Mouse (Mus musculus) liver, embryonic 15.5 days (tissue): ENCODE data around the gene Igf2bp1. TPM values are rescaled to one million over a fixed set of nuclear protein-coding genes. Genes with fewer than 3 reads are reported as not detected.

Experiments
- ATAC-seq: fragments of 200-750 bp; cut with Nextera tagmentation; 2 replicates; pipeline ENCODE4 v1.8.0; 2017; ENCODE audit warnings: moderate number of reproducible peaks, mild to moderate bottlenecking, moderate library complexity; ENCODE audit not compliant: insufficient read depth
- H3K27ac ChIP-seq: fragments of 300-500 bp; sonication (generic); replicated peaks from 2 replicates; pipeline ENCODE4 v1.5.1; 2015; ENCODE audit warnings: mild to moderate bottlenecking, inconsistent platforms
- H3K27me3 ChIP-seq: fragments of 300-500 bp; sonication (generic); 2 replicates; pipeline ENCODE4 v1.6.1; 2015; ENCODE audit warnings: mild to moderate bottlenecking, inconsistent platforms
- H3K36me3 ChIP-seq: fragments of 300-500 bp; sonication (generic); replicated peaks from 2 replicates; pipeline ENCODE4 v1.6.1; 2015; ENCODE audit warnings: moderate library complexity, mild to moderate bottlenecking, inconsistent platforms
- H3K4me1 ChIP-seq: fragments of 300-500 bp; sonication (generic); replicated peaks from 2 replicates; pipeline ENCODE4 v1.6.1; 2015; ENCODE audit warnings: inconsistent platforms
- H3K4me2 ChIP-seq: fragments of 300-500 bp; sonication (generic); 2 replicates; pipeline ENCODE4 v1.6.1; 2015; ENCODE audit warnings: moderate library complexity, mild to moderate bottlenecking, inconsistent platforms
- H3K4me3 ChIP-seq: fragments of 300-500 bp; sonication (generic); replicated peaks from 2 replicates; pipeline ENCODE4 v1.5.1; 2015; ENCODE audit warnings: mild to moderate bottlenecking, inconsistent platforms
- H3K9ac ChIP-seq: fragments of 300-500 bp; sonication (generic); 2 replicates; pipeline ENCODE4 v1.6.1; 2015; ENCODE audit warnings: moderate library complexity, mild to moderate bottlenecking, inconsistent platforms
- H3K9me3 ChIP-seq: fragments of 300-500 bp; sonication (generic); replicated peaks from 2 replicates; pipeline ENCODE4 v1.6.1; 2016; ENCODE audit warnings: inconsistent platforms
- WGBS: fragments of 180-500 bp; shearing (Covaris S2); methylation state at CpG from one replicate; pipeline ENCODE4 v1.1.7; 2015; ENCODE audit warnings: mixed read lengths; ENCODE audit not compliant: insufficient replicate concordance; 5-methylcytosine and 5-hydroxymethylcytosine counted together
- polyA plus RNA-seq: library from polyadenylated mRNA; unstranded; fragments of >200 nt; fragmentation: Nextera tagmentation; extraction: Ambion mirVana; gene quantifications from 2 replicates; pipeline ENCODE4 v1.2.1, GENCODE M21; 2015

Gene Igf2bp1
- polyA plus RNA-seq: 11.9 and 12.9 TPM in 2 replicates

DNA sequence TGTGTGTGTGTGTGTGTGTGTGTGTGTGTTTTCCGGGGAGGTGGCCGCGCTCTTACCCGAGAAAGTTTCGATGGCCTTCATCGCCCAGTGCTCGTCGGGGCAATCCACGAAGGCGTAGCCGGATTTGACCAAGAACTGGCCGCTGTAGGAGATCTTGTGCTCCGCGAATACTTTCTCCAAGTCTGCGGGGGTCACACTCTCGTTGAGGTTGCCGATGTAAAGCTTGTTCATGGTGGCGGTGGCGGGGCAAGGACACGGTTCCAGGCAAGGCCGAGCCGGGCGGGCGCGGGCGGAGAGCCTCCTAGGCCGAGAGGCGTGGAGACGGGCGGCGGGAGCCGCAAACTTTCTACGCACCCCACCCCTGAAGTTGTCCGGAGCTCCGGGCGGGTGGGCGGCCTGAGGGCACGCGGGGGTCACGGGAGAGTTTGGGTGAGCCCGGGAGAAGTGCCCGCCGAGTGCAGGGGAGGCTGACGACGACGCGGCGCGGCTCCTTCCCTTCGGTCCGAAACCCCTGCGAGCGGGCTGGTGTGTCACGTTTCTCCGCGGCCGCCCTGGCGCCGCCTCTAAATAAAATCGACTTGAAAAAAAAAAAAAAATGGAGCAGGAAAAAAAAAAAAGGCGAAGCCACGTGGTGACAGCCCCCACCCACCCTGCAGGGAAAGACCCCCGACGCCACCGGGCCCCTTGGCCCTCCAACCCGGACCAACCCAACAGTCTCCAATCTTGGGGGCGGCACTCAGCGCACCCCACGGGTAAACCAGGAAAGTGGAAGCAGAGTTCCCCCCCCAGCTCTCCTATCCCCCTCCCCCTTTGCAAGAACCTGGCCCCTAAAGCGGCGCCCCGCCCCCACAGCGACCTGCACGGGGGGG is at the start of gene Igf2bp1:
Igf2bp1 (minus strand) TSS at position 538 of the 869 bp plus-strand sequence.
- Histone ChIP-seq H3K27me3 (peaks cover 44% of the 10 kb centered on the region), H3K4me2 (peak within 1 kb of the TSS; percentile 95), H3K4me3 (peak within 1 kb of the TSS; percentile 71), H3K27ac (peak within 1 kb of the TSS; percentile 65), H3K36me3 (no peaks in the 10 kb centered on the region), H3K4me1 (peaks cover 58% of the 10 kb centered on the region), H3K9me3 (no peaks in the 10 kb centered on the region), H3K9ac (peak within 1 kb of the TSS; percentile 64)
- peak; percentile 50 for ATAC-seq
- under 1% methylated on average over 70 of the region's 74 CpGs for WGBS

DNA sequence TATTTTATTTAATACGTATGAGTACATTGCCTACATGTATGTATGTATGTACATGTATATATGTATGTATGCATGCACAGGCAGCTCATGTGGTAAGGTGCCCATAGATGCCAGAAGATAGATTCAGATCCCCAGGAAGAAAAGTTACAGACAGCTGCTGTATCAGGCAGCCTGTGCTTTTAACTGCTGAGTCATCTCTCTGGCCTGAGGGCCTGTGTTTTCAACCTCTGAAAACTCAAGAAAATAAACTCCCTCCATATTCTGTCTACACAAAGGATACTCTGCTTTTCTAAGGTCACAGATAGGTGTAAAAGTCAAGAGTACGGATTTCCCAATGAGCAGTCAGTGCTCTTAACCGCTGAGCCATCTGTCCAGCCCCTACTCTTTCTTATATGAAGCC is 45.1 kb upstream of the Igf2bp1 start:
- WGBS: 90% methylated on average over 3 of the region's 3 CpGs
- no peak overlapping the region for H3K9ac ChIP-seq
- H3K4me2 ChIP-seq: no peak overlapping the region
- H3K27me3 ChIP-seq: no peaks in the 10 kb centered on the region
- H3K4me1 ChIP-seq: peaks cover 9% of the 10 kb centered on the region; the same call in 1 of the 2 replicates
- H3K9me3 ChIP-seq: no peaks in the 10 kb centered on the region
- no peak overlapping the region for H3K4me3 ChIP-seq
- peaks cover 97% of the 10 kb centered on the region for H3K36me3 ChIP-seq
- ATAC-seq: no peak
- H3K27ac ChIP-seq: no peak overlapping the region

DNA sequence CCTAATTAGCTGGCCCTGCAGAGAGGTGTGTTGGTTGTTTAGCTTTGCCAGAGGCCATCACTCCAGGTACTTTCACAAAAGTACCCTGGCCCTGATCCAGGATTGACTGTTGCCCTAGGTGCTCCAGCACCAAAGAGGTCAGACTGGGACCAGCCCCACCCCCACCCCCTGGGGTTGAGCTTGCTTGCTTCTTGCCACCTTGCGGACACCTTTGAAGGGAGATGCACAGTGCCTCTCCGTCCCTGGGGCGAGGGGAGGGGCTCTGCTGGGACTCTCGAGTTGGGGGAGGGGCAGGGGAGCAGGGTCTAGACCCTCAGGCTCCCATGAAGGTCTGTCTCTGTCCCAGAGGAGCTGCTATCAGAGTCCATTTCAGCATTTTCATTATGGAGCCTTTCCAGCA is 44.2 kb upstream of the Igf2bp1 start:
- H3K9me3 ChIP-seq: no peaks in the 10 kb centered on the region
- H3K9ac ChIP-seq: no peak overlapping the region
- H3K27ac ChIP-seq: no peak overlapping the region
- H3K27me3 ChIP-seq: no peaks in the 10 kb centered on the region
- H3K36me3 ChIP-seq: peaks cover 97% of the 10 kb centered on the region
- ATAC-seq: no peak
- H3K4me2 ChIP-seq: no peak overlapping the region
- WGBS: 63% methylated on average over 4 of the region's 4 CpGs
- H3K4me1 ChIP-seq: peaks cover 9% of the 10 kb centered on the region; the same call in 1 of the 2 replicates
- H3K4me3 ChIP-seq: no peak overlapping the region

DNA sequence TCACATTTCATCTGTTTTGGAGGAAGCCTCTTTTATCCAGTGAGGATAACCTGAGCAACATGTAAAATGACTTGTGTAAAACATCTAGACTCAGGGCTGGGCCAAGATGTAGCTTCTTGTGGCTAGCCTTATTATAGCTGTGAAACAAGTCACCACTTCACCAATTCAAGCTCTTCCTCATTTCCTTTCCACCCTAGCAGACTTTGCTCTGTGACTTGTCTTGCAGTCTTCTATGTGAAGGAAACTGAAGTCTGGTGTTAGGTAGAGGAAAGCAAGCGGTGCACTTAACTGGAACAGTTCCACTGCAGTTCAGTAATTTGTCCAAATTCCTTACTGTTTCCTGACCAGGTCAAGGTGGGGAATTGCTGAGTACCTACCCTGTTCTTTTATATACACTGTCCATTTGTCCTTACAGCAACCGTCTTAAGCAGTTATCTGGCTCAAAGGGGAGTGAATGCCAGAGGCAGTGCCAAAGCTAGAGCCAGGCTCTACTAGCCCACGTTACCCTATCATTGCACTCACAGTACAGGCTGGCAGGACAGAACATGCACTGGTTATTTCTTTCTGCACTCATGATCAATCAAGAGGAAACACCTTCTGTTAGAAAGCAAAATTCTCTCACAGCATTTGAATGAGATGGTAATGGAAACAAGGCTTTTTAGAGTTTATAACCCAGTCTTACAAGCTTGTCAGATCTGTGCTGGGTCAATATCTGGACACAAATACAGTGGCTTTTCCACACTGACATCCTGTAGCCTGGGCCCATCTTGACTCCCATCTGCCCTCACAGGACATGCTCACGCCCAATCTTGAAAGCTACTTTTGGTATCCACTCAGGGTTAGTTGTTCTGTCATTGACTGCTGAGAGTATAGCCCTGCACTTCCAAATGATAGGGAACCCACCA is 42.0 kb upstream of the Igf2bp1 start:
- no peak overlapping the region for H3K4me3 ChIP-seq
- H3K4me1 ChIP-seq: peaks cover 9% of the 10 kb centered on the region; the same call in 1 of the 2 replicates
- H3K27ac ChIP-seq: no peak overlapping the region
- no peaks in the 10 kb centered on the region for H3K27me3 ChIP-seq
- H3K9ac ChIP-seq: no peak overlapping the region
- no peak overlapping the region for H3K4me2 ChIP-seq
- WGBS: 76% methylated on average over 4 of the region's 4 CpGs
- H3K9me3 ChIP-seq: no peaks in the 10 kb centered on the region
- no peak for ATAC-seq
- peaks cover 94% of the 10 kb centered on the region for H3K36me3 ChIP-seq

DNA sequence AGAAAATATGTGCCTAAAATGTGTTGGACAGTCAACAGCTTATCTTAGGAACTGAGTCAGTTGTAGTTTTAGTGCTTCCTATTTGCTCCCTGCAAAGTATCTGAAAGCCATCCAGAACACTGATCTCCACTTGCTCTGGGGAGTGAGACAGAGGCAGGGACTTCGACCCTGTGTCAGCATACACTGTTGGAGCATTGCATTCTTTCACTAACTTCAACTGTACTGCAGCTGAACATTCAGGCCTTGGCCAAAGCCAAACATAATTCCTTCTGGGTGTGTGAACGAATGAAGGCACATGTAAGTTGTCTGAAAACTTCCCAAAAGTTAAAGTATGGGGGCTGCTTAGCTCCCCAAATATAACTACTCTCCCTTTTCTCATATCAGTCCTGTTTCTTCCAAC is 41.1 kb upstream of the Igf2bp1 start:
- no peak overlapping the region for H3K9ac ChIP-seq
- peaks cover 92% of the 10 kb centered on the region for H3K36me3 ChIP-seq
- H3K4me3 ChIP-seq: no peak overlapping the region
- 60% methylated on average over 2 of the region's 2 CpGs for WGBS
- H3K9me3 ChIP-seq: no peaks in the 10 kb centered on the region
- no peaks in the 10 kb centered on the region for H3K27me3 ChIP-seq
- no peak overlapping the region for H3K4me2 ChIP-seq
- peak overlapping the region; percentile 33 for H3K27ac ChIP-seq
- ATAC-seq: no peak
- peaks cover 9% of the 10 kb centered on the region; the same call in 1 of the 2 replicates for H3K4me1 ChIP-seq

DNA sequence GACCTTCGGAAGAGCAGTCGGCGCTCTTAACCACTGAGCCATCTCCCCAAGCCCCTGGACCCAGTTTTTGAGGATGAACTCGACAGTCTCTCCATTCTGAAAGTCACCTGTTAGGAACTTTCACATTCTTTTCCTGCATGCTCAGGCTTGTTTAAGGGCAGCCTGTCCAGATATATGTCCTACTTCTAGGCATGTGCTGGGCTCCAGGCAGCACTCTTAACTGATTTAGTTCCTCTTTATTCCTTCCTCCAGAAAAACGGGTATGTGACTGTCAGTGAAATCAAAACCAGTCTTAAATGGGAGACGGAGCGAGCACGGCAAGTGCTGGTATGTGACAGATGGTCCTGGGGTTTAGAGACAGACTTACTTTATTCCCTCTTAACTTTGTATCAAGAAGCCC is 40.3 kb upstream of the Igf2bp1 start:
- H3K4me3 ChIP-seq: no peak overlapping the region
- no peaks in the 10 kb centered on the region for H3K9me3 ChIP-seq
- H3K27me3 ChIP-seq: no peaks in the 10 kb centered on the region
- peaks cover 89% of the 10 kb centered on the region for H3K36me3 ChIP-seq
- H3K27ac ChIP-seq: no peak overlapping the region
- ATAC-seq: no peak
- H3K9ac ChIP-seq: no peak overlapping the region
- WGBS: 74% methylated on average over 8 of the region's 8 CpGs
- H3K4me1 ChIP-seq: peaks cover 9% of the 10 kb centered on the region; the same call in 1 of the 2 replicates
- no peak overlapping the region for H3K4me2 ChIP-seq

DNA sequence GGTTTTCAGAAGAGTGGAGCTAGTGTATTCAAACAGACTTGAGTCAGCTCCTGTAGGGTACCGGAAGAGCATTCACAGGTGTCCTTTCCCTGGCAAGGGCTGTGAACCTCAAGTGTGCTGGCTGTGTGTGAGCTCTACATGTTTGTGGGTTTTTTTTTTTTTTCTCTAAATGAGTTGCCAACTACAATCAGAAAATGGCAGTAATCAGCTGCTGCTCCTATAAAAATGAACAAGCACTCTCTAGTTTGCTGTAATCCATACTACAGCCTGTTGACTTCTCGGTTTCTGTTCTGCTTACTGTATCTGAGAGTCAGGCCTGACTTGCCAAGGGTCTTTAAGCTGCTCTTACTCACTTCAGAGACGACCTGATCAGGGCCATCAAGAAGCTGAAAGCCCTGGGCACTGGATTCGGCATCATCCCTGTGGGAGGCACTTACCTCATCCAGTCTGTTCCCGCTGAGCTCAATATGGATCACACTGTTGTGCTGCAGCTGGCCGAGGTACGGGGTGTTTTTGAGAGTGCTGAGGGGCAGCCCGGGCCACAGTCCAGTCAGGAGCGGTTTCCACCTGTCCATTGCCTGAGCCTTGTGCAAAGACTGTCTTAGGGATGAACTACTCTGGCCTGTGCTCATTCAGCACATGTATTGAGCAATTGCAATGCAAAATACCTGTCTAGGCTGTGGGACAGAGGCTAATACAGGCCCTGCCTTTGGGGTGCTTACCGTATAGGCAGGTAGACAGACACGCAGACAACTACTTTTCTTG is 39.2 kb upstream of the Igf2bp1 start:
- no peaks in the 10 kb centered on the region for H3K27me3 ChIP-seq
- no peak overlapping the region for H3K9ac ChIP-seq
- H3K9me3 ChIP-seq: no peaks in the 10 kb centered on the region
- H3K36me3 ChIP-seq: peaks cover 88% of the 10 kb centered on the region
- H3K27ac ChIP-seq: no peak overlapping the region
- WGBS: 80% methylated on average over 11 of the region's 11 CpGs
- H3K4me2 ChIP-seq: no peak overlapping the region
- no peak overlapping the region for H3K4me3 ChIP-seq
- no peak for ATAC-seq
- H3K4me1 ChIP-seq: peaks cover 9% of the 10 kb centered on the region; the same call in 1 of the 2 replicates

DNA sequence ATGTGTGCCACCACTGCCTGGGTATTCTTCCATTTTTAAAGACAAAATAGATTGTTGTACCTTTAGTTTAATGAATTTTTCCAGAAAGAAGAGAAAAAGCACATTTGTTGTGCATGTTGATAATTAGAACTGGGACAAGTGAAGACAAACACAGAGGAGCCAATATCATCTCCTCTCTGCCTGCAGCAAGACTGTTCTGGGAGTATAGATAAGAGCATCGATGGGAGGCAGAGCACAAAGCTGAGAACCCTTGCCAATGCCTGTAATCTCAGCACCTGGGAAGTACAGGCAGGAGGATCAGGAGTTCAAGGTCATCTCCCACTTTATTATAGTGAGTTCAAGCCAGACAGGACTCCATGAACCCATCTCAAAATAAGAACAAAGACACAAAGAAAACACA is 32.8 kb upstream of the Igf2bp1 start:
- Histone ChIP-seq H3K4me3 (no peak overlapping the region), H3K9me3 (no peaks in the 10 kb centered on the region), H3K4me1 (peaks cover 42% of the 10 kb centered on the region), H3K9ac (no peak overlapping the region), H3K4me2 (no peak overlapping the region), H3K27ac (no peak overlapping the region), H3K27me3 (no peaks in the 10 kb centered on the region), H3K36me3 (peaks cover 49% of the 10 kb centered on the region)
- no peak; the same call in 1 of the 2 replicates for ATAC-seq
- WGBS: 24% methylated on average over 1 of the region's 1 CpGs

DNA sequence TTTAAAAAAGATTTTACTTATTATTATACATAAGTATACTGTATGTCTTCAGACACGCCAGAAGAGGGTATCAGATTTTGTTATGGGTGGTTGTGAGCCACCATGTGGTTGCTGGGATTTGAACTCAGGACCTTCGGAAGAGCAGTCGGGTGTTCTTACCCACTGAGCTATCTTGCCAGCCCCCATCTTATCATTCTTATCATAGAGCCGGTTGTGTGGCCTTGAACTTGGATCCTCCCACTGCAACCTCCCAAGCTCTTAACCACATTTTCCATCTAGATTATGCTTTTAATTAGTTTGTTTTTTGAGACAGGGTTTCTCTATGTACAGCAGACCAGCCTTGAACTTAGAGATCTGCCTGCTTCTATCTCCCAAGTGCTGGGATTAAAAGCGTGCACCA is 31.8 kb upstream of the Igf2bp1 start:
- Histone ChIP-seq H3K27me3 (no peaks in the 10 kb centered on the region), H3K4me1 (peaks cover 42% of the 10 kb centered on the region), H3K9me3 (no peaks in the 10 kb centered on the region), H3K4me3 (no peak overlapping the region), H3K9ac (no peak overlapping the region), H3K27ac (no peak overlapping the region), H3K4me2 (no peak overlapping the region), H3K36me3 (peaks cover 39% of the 10 kb centered on the region)
- ATAC-seq: no peak
- 48% methylated on average over 5 of the region's 5 CpGs for WGBS

DNA sequence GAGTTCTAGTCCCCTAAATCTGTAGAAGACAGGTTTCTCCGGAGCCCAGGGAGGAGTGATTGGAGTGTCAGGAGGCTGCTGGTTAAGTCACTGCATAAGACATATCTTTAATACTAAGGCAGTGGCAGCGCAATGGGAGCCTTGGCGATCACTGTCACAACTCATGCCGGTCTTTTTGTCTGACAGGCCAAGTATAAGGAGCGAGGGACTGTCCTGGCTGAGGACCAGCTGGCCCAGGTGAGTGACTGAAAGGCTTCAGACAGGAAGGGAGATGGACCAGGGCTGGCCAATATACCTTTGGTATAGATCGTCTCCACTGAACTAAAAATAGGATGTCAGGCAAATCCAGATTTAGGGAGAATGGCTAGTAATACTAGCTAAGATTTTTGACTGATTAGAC is 29.4 kb upstream of the Igf2bp1 start:
- WGBS: 4% methylated on average over 6 of the region's 6 CpGs
- no peaks in the 10 kb centered on the region for H3K27me3 ChIP-seq
- peaks cover 20% of the 10 kb centered on the region for H3K36me3 ChIP-seq
- H3K9ac ChIP-seq: peak overlapping the region; percentile 78
- no peaks in the 10 kb centered on the region for H3K9me3 ChIP-seq
- peak overlapping the region; percentile 64 for H3K27ac ChIP-seq
- H3K4me3 ChIP-seq: peak overlapping the region; percentile 86
- ATAC-seq: peak; percentile 36; the same call in 1 of the 2 replicates
- H3K4me2 ChIP-seq: peak overlapping the region; percentile 86
- H3K4me1 ChIP-seq: peaks cover 47% of the 10 kb centered on the region
